Mouse (Mus musculus): ENCODE measurements around the gene Sox5. TPM values are rescaled to one million over a fixed set of nuclear protein-coding genes. Genes with fewer than 3 reads are reported as not detected.
A peak's percentile ranks its signal among the peaks of the same experiment; 100 is the strongest.

Gene Sox5
- total RNA-seq, 2 experiments from 2014 or later, result 3.3 to 4.9 TPM

GRCm38 (mm10) chr6:144602883-144603282 is 178.9 kb downstream of the Sox5 start:
- no peak for DNase-seq
- intact Hi-C loops (cut with DNase I), result no loop called here

- intact Hi-C loops (cut with DNase I), result no loop called here
Measured at GRCm38 (mm10) chr6:144600351-144600750, 181.4 kb downstream of the Sox5 start.

GRCm38 (mm10) chr6:144598324-144598973 is 183.3 kb downstream of the Sox5 start:
- no peak for DNase-seq
- intact Hi-C loops (cut with DNase I), result no loop called here

More at GRCm38 (mm10) chr6:144600351-144600750, 181.4 kb downstream of the Sox5 start:
- no peak for DNase-seq

- no peak for DNase-seq
- intact Hi-C loops (cut with DNase I), result no loop called here
Measured at GRCm38 (mm10) chr6:144596536-144597210, 185.1 kb downstream of the Sox5 start.

GRCm38 (mm10) chr6:144584854-144585253 is 196.9 kb downstream of the Sox5 start:
- intact Hi-C loops (cut with DNase I), result no loop called here
- no peak for DNase-seq

GRCm38 (mm10) chr6:144584074-144584840 is 197.5 kb downstream of the Sox5 start:
- no peak for DNase-seq
- intact Hi-C loops (cut with DNase I), result no loop called here

GRCm38 (mm10) chr6:144579301-144579700 is 202.5 kb downstream of the Sox5 start:
- intact Hi-C loops (cut with DNase I), result no loop called here
- DNase-seq, result no peak

GRCm38 (mm10) chr6:144570850-144571249 is 210.9 kb downstream of the Sox5 start:
- DNase-seq, result no peak
- intact Hi-C loops (cut with DNase I), result no loop called here

GRCm38 (mm10) chr6:144565827-144566226 is 215.9 kb downstream of the Sox5 start:
- DNase-seq, result no peak

GRCm38 (mm10) chr6:144561718-144562117 is 220.1 kb downstream of the Sox5 start:
- DNase-seq, result no peak
- intact Hi-C loops (cut with DNase I), result no loop called here

More at GRCm38 (mm10) chr6:144565827-144566226, 215.9 kb downstream of the Sox5 start:
- intact Hi-C loops (cut with DNase I), result no loop called here

GRCm38 (mm10) chr6:144560211-144560610 is 221.6 kb downstream of the Sox5 start:
- DNase-seq, result no peak
- intact Hi-C loops (cut with DNase I), result no loop called here

- intact Hi-C loops (cut with DNase I), result no loop called here
- no peak for DNase-seq
Measured at GRCm38 (mm10) chr6:144553476-144553875, 228.3 kb downstream of the Sox5 start.

- intact Hi-C loops (cut with DNase I), result no loop called here
- no peak for DNase-seq
Measured at GRCm38 (mm10) chr6:144548991-144549390, 232.8 kb downstream of the Sox5 start.

GRCm38 (mm10) chr6:144547141-144547540 is 234.6 kb downstream of the Sox5 start:
- intact Hi-C loops (cut with DNase I), result no loop called here
- no peak for DNase-seq

- no peak for DNase-seq
- intact Hi-C loops (cut with DNase I), result no loop called here
Measured at GRCm38 (mm10) chr6:144545549-144545948, 236.2 kb downstream of the Sox5 start.

GRCm38 (mm10) chr6:144541316-144541715 is 240.5 kb downstream of the Sox5 start:
- intact Hi-C loops (cut with DNase I), result no loop called here
- no peak for DNase-seq

- DNase-seq, result no peak
- intact Hi-C loops (cut with DNase I), result no loop called here
Measured at GRCm38 (mm10) chr6:144539439-144540192, 242.2 kb downstream of the Sox5 start.

- no peak for DNase-seq
- intact Hi-C loops (cut with DNase I), result no loop called here
Measured at GRCm38 (mm10) chr6:144523479-144523878, 258.3 kb downstream of the Sox5 start.

- intact Hi-C loops (cut with DNase I), result no loop called here
- no peak for DNase-seq
Measured at GRCm38 (mm10) chr6:144518811-144519210, 263.0 kb downstream of the Sox5 start.

- DNase-seq, result no peak
- intact Hi-C loops (cut with DNase I), result no loop called here
Measured at GRCm38 (mm10) chr6:144515905-144516304, 265.9 kb downstream of the Sox5 start.

- DNase-seq, result peak; percentile 13 to 27
- intact Hi-C loops (cut with DNase I), result no loop called here
Measured at GRCm38 (mm10) chr6:144513761-144514160, 268.0 kb downstream of the Sox5 start.
